37 mouse cellular contexts compared by ENCODE assay signal in the genomic region with DNA sequence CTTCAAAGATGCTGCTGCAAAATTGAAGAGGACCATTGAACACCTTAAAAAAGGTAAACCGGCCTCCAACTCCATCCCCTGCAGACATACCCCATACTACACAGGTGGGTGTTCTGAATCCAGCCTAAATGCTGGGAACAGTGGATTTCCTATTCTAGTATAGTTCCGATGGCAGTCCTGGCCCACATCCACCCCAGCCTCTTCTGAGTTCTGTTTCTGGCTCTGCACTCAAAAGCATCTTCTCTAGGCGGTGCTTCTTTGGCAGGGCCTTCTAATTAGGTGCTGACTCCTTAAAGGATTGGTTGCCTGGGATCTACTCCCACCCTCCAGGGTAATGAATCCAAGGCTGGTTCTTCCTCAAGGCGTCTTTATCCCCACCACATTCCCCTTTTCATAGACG. TPM values are rescaled to one million over a fixed set of nuclear protein-coding genes. Genes with fewer than 3 reads are reported as not detected.
DNase-seq lines count a peak whose midpoint lies in the region; TF ChIP-seq lines count a peak whose summit lies in the region.
"Had no signal": no experiment of that assay in that cellular context is flagged by ENCODE, and none has a peak within 500 bp of the region (broad histone marks: within the 10 kb centered on the region; RNA-seq: fewer than 3 reads in every experiment).

No protein-coding gene starts in this region.

- peaks cover 42% of the 10 kb centered on the region for H3K36me3 ChIP-seq in myocyte (ENCODE audit: control insufficient read depth, insufficient read depth)

- peak overlapping the region; percentile 91 for H3K4me2 ChIP-seq in myocyte (ENCODE audit: low read depth)
- H3K4me2 ChIP-seq: lung, embryonic 15.5 days had no signal

- TF ChIP-seq POLR2A in myocyte (IDR thresholded peaks at IDR 0.05; ENCODE audit: insufficient read length, low read depth): no peak

- H3K79me2 ChIP-seq in myocyte (ENCODE audit: control insufficient read depth, insufficient read depth): peaks cover 62% of the 10 kb centered on the region

- intact Hi-C loops in left cerebral cortex, adult 2 months (cut with DNase I): no loop called here
- intact Hi-C loops in left cerebral cortex, postnatal 10 days (cut with DNase I): no loop called here

- no peak for TF ChIP-seq CTCF in left cerebral cortex, adult 2 months (IDR thresholded peaks at IDR 0.05)

- H3ac ChIP-seq in myocyte (ENCODE audit: control insufficient read depth, insufficient read length): no peak overlapping the region

- peak; percentile 88 for DNase-seq in heart, adult 11 months
- no peak for DNase-seq in heart, adult 8-10 months (ENCODE audit: low spot score)
- no peak for DNase-seq in left cerebral cortex, adult 2 months (ENCODE audit: extremely low spot score in 1 of 2, low spot score in 2 of 2)
- no peak for DNase-seq in left cerebral cortex, postnatal 10 days (ENCODE audit: extremely low spot score in 1 of 2, low spot score in 2 of 2)
- DNase-seq in right cerebral cortex, adult 18-20 months: peak; percentile 29
- DNase-seq in right cerebral cortex, postnatal 14 days: no peak
- no peak for DNase-seq in thymus, postnatal 36 days
- DNase-seq: B cell, adult 2 months; cerebellum, adult 18-20 months; cerebellum, postnatal 36 days; embryo, embryonic 11 days; forebrain, postnatal 0 days; gastrocnemius, postnatal 36 days; kidney, adult 2 months; lung, postnatal 4 days; right cerebral cortex, postnatal 25 days; spleen, adult 18-20 months had no signal

- H3K27ac ChIP-seq in left cerebral cortex, adult 2 months: 0 out of 2 replicates have a peak overlapping the region, but pooled peaks have one; percentile 3
- H3K27ac ChIP-seq: liver, embryonic 14.5 days had no signal

- no peak overlapping the region for H3K4me3 ChIP-seq in left cerebral cortex, adult 2 months
- no peak overlapping the region for H3K4me3 ChIP-seq in myocyte
- H3K4me3 ChIP-seq: embryonic facial prominence, embryonic 13.5 days; lung, embryonic 15.5 days had no signal

- no peaks in the 10 kb centered on the region for H3K27me3 ChIP-seq in myocyte (ENCODE audit: control insufficient read depth, insufficient read depth, insufficient read length)
- H3K27me3 ChIP-seq: embryonic facial prominence, embryonic 13.5 days; lung, embryonic 15.5 days; Patski had no signal

TF ChIP-seq in myocyte, 11 proteins besides CTCF, POLR2A, EP300 and RAD21:
- TF ChIP-seq MYOD1 (IDR thresholded peaks at IDR 0.05; ENCODE audit: control insufficient read depth in 1 of 3, insufficient read length in 2 of 3, low read depth in 2 of 3): no peak
- TF ChIP-seq USF1 (IDR thresholded peaks at IDR 0.05; ENCODE audit: low read depth): no peak
- TF ChIP-seq TCF12 (IDR thresholded peaks at IDR 0.05; ENCODE audit: insufficient read depth, poor library complexity, severe bottlenecking): no peak
- TF ChIP-seq MAX (IDR thresholded peaks at IDR 0.05; ENCODE audit: low read depth): no peak
- no peak for TF ChIP-seq REST (IDR thresholded peaks at IDR 0.05; ENCODE audit: insufficient read depth, insufficient read length)
- TF ChIP-seq MYOG (IDR thresholded peaks at IDR 0.05; ENCODE audit: control insufficient read depth in 1 of 3, insufficient read depth in 1 of 3, insufficient read length in 2 of 3, low read depth in 2 of 3): no peak
- TF ChIP-seq POLR2AphosphoS2 (IDR thresholded peaks at IDR 0.05; ENCODE audit: insufficient read length, low read depth): no peak
- no peak for TF ChIP-seq CEBPB (IDR thresholded peaks at IDR 0.05; ENCODE audit: insufficient read depth, poor library complexity, severe bottlenecking)
- TF ChIP-seq TCF3 (IDR thresholded peaks at IDR 0.05; ENCODE audit: insufficient read length, low read depth): no peak
- TF ChIP-seq SRF (IDR thresholded peaks at IDR 0.05; ENCODE audit: control insufficient read depth, insufficient read length, low read depth): no peak
- no peak for TF ChIP-seq E2F4 (IDR thresholded peaks at IDR 0.05; ENCODE audit: insufficient read depth)
TF ChIP-seq in myocyte: peak in this region for 0.

RNA-seq across cellular contexts. Expression of gene Spaca6, which starts 9.1 kb away (rescaled TPM):
- total RNA-seq in heart, adult 8-10 months (2022): 10 to 100 TPM in 2 of 4 experiments, 1 to 10 TPM in 2; 8.9 to 14.9 (median 10.6) TPM
- 100 to 1,000 TPM; 107 to 114 TPM for total RNA-seq in left cerebral cortex, adult 2 months (2021)
- total RNA-seq in left cerebral cortex, postnatal 10 days (2021): 10 to 100 TPM; 80.5 to 82.2 TPM
- polyA plus RNA-seq in myocyte (2012; fragmentation: generic; extraction: Trizol): 5.2 TPM
- total RNA-seq: CH12.LX had no signal

RNA-seq across cellular contexts. Expression of gene Has1, which starts 18.9 kb away (rescaled TPM):
- total RNA-seq in heart, adult 8-10 months (2022): under 1 TPM in 3 of 4 experiments, not detected in 1; 0.57 to 0.97 (median 0.75) TPM
- under 1 TPM; 0.81 to 0.82 TPM for total RNA-seq in left cerebral cortex, adult 2 months (2021)
- under 1 TPM; 0.20 to 0.64 TPM for total RNA-seq in left cerebral cortex, postnatal 10 days (2021)
- 4.0 TPM for polyA plus RNA-seq in myocyte (2012; fragmentation: generic; extraction: Trizol)
- total RNA-seq: CH12.LX; hematopoietic stem cell, adult 5-6 weeks; neutrophil, adult 5-6 weeks had no signal
- polyA plus RNA-seq: G1E; liver, embryonic 14.5 days had no signal

RNA-seq across cellular contexts. Expression of gene Fpr1, which starts 47.6 kb away (rescaled TPM):
- not detected for total RNA-seq in heart, adult 8-10 months (2022)
- not detected for total RNA-seq in left cerebral cortex, adult 2 months (2021)
- not detected for total RNA-seq in left cerebral cortex, postnatal 10 days (2021)
- not detected for polyA plus RNA-seq in myocyte (2012; fragmentation: generic; extraction: Trizol)
- total RNA-seq: adrenal gland, adult 18-20 months; CH12.LX; forebrain, postnatal 0 days; gastrocnemius, adult 18-20 months; gastrocnemius, postnatal 36 days; layer of hippocampus, postnatal 14 days; left cerebral cortex, postnatal 14 days had no signal
- polyA plus RNA-seq: embryonic facial prominence, embryonic 13.5 days; G1E; intestine, embryonic 14.5 days; kidney, adult 2 months had no signal

RNA-seq across cellular contexts. Expression of gene Fpr2, which starts 51.5 kb away (rescaled TPM):
- total RNA-seq in heart, adult 8-10 months (2022): under 1 TPM in 2 of 4 experiments, not detected in 2; 0.32 to 0.38 TPM
- not detected for total RNA-seq in left cerebral cortex, adult 2 months (2021)
- not detected for total RNA-seq in left cerebral cortex, postnatal 10 days (2021)
- polyA plus RNA-seq in myocyte (2012; fragmentation: generic; extraction: Trizol): not detected
- total RNA-seq: adrenal gland, adult 18-20 months; CH12.LX; forebrain, postnatal 0 days; gastrocnemius, adult 18-20 months; gastrocnemius, postnatal 36 days; layer of hippocampus, postnatal 14 days; left cerebral cortex, postnatal 14 days had no signal
- polyA plus RNA-seq: embryonic facial prominence, embryonic 13.5 days; G1E had no signal

RNA-seq across cellular contexts. Expression of gene Fpr3, which starts 51.6 kb away (rescaled TPM):
- total RNA-seq in heart, adult 8-10 months (2022): not detected
- total RNA-seq in left cerebral cortex, adult 2 months (2021): not detected
- total RNA-seq in left cerebral cortex, postnatal 10 days (2021): not detected
- not detected for polyA plus RNA-seq in myocyte (2012; fragmentation: generic; extraction: Trizol)
- total RNA-seq: adrenal gland, adult 18-20 months; adrenal gland, postnatal 4 days; CH12.LX; forebrain, postnatal 0 days; G1E; gastrocnemius, adult 18-20 months; gastrocnemius, postnatal 36 days; hematopoietic stem cell, adult 5-6 weeks; layer of hippocampus, postnatal 14 days; left cerebral cortex, postnatal 14 days; neutrophil, adult 5-6 weeks had no signal
- polyA plus RNA-seq: embryonic facial prominence, embryonic 13.5 days; forebrain, postnatal 0 days; G1E; heart, postnatal 0 days; intestine, embryonic 14.5 days; kidney, adult 2 months; kidney, postnatal 0 days; large intestine, adult 2 months; limb, embryonic 14.5 days; liver, embryonic 14.5 days; lung, embryonic 15.5 days; Patski; thymus, postnatal 0 days had no signal

Comparison
In these comparisons a context has a peak if more than half of its experiments do, and no peak if none do; other contexts are left out.
1. DNase-seq: peak in heart, adult 11 months (single experiment) and right cerebral cortex, adult 18-20 months (single experiment); none in heart, adult 8-10 months (single experiment), left cerebral cortex, adult 2 months (0 of 2), left cerebral cortex, postnatal 10 days (0 of 2), right cerebral cortex, postnatal 14 days (single experiment) and thymus, postnatal 36 days (0 of 2).
2. RNA of gene Spaca6, which starts 9.1 kb away (total RNA-seq): 107 to 114 TPM in left cerebral cortex, adult 2 months and 80.5 to 82.2 TPM in left cerebral cortex, postnatal 10 days; 8.9 to 14.9 TPM in heart, adult 8-10 months; every median in the first group is over 4 times any median in the second.